Mouse (Mus musculus): ENCODE results near the gene Phf5a. TPM values are rescaled to one million over a fixed set of nuclear protein-coding genes. Genes with fewer than 3 reads are reported as not detected.
A peak's percentile ranks its signal among the peaks of the same experiment; 100 is the strongest.

The Phf5a gene
- polyA plus RNA-seq, 1 experiment from 2014 or later, result 139 TPM

DNA sequence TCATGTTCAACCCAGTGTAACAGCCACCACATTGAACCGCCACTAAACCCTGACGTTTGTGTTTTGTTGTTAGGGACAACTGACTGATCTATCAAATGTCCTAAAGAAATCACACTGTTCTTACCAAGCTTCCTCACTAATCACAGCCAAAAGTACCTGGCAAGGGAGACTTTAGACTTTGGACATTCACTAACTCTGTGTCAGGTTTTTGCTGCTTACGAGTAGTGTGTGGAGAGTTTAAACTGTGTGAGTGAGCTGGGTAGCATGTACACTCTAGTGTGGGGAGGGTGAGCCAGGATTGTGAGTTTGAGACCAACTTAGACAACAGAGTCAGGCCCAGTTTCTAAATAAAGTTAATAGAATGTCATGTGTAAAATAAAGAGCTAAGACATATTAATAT, 10.6 kb upstream of the Phf5a start:
- 70% methylated on average over 3 of the region's 3 CpGs for WGBS (ENCODE audit: insufficient replicate concordance)
- no peak for ATAC-seq (ENCODE audit: low read depth)

DNA sequence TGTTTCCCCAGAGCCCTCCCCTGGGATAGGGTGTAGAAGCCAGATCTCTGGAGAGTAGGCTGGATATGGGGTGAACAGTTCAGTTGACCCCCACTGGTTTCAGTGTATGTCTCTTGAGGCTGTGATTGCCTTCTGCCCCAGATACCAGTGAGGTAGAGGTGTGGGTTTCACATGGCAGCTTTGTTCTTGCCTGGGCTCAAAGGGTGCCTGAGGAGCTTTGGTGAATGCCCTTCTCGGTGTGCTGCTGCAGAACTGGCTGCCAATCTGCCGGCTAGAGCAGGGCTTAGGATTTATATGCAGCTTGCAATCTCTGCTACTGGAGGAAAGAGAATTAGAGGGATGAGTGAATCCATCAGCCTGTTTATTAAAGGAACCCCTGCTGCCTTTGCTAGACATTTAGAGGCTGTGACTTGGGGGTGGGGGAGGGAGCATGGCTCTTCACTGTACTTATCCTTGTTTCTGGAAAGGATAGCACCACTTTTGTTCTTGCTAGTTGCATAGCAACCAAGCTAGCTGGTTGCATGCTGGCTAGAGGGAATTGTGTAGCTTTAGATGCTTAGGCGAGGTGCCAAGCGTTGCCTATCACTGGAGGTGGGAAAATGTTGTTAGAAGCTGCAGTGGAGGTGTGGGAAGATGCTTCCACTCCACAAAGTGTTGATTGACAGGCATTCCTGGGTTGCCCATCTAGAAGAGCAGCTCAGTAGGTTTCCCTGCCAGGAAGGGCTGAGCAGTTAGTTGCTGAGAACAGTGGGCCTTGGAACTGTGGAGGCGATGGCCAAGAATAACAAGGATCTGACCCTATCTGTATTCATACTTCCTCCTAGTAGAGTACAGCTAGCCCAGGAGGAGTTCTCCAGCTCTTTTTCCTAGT, 8.1 kb upstream of the Phf5a start:
- Histone ChIP-seq H3K9me3 (replicated peaks) (no peaks in the 10 kb centered on the region), H3K9ac (no peak overlapping the region), H3K4me1 (replicated peaks) (peaks cover 56% of the 10 kb centered on the region), H3K27me3 (no peaks in the 10 kb centered on the region), H3K4me2 (no peak overlapping the region), H3K27ac (no peak overlapping the region), H3K36me3 (peaks cover 1% of the 10 kb centered on the region; the same call in 1 of the 2 replicates), H3K4me3 (replicated peaks) (no peak overlapping the region)
- 78% methylated on average over 5 of the region's 5 CpGs for WGBS (ENCODE audit: insufficient replicate concordance)
- ATAC-seq (ENCODE audit: low read depth) (no peak), DNase-seq (no peak)

More for the DNA sequence above, 10.6 kb upstream of the Phf5a start:
- no peak overlapping the region for H3K4me2 ChIP-seq
- H3K4me3 ChIP-seq (replicated peaks), result no peak overlapping the region
- H3K4me1 ChIP-seq (replicated peaks), result peaks cover 50% of the 10 kb centered on the region
- H3K36me3 ChIP-seq, result peaks cover 7% of the 10 kb centered on the region
- no peak overlapping the region for H3K9ac ChIP-seq
- no peaks in the 10 kb centered on the region for H3K27me3 ChIP-seq
- H3K27ac ChIP-seq, result peak overlapping the region; percentile 53; the same call in 1 of the 2 replicates
- H3K9me3 ChIP-seq (replicated peaks), result no peaks in the 10 kb centered on the region
- DNase-seq, result no peak

DNA sequence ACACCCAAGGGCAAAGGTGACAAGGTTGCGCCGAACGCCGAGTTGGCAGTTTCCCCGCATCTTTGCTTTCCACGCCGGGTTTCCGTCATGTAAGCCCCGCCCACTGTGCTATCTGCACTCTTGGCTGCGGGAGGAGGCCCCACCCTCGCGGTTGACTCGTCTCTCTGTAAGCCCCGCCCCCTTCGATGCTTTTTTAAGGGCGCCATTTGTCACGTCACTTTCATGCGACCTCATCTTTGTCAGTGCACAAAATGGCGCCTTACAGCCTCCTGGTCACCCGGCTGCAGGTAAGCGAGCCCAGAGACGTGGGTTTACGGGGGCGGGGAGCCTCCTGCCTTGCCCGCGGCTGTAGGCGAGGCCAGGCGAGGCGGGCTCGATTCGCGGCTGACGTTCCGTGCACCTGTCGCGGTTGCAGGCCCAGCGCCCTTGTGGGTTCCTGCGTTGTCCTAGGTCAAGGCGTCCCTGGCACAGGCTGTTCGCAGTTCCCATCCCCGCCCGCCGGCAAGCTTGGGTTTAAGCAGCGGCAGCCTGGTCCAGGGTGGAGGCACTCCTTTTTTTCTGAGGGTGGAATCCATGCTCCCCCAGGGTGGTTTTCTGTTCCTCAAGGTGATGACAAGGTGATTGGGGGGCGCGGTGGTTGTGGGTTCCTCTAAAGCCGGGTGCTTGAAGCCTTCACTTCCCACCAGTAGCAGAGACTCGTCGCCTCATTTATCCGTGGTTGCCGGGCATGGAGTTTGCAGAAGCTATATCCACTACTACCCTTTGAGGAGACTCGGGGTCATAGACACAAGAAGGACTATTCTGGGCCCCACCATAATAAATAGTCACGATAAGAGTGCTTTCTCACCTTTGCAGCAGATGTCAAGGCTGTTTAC, 788 bp upstream of the Phf5a start, which contains the start of gene Aco2:
Aco2 (plus strand) TSS at position 48 of the 875 bp plus-strand sequence.
- peaks cover 34% of the 10 kb centered on the region for H3K36me3 ChIP-seq
- H3K4me3 ChIP-seq (replicated peaks), result peak within 1 kb of the TSS; percentile 94
- ATAC-seq (ENCODE audit: low read depth) (peak; percentile 77), DNase-seq (peak; percentile 98)
- H3K4me1 ChIP-seq (replicated peaks), result peaks cover 60% of the 10 kb centered on the region
- peak within 1 kb of the TSS; percentile 87 for H3K4me2 ChIP-seq
- no peaks in the 10 kb centered on the region for H3K27me3 ChIP-seq
- H3K27ac ChIP-seq, result peak within 1 kb of the TSS; percentile 95
- H3K9me3 ChIP-seq (replicated peaks), result no peaks in the 10 kb centered on the region
- under 1% methylated on average over 53 of the region's 53 CpGs for WGBS (ENCODE audit: insufficient replicate concordance)
- peak within 1 kb of the TSS; percentile 88 for H3K9ac ChIP-seq

DNA sequence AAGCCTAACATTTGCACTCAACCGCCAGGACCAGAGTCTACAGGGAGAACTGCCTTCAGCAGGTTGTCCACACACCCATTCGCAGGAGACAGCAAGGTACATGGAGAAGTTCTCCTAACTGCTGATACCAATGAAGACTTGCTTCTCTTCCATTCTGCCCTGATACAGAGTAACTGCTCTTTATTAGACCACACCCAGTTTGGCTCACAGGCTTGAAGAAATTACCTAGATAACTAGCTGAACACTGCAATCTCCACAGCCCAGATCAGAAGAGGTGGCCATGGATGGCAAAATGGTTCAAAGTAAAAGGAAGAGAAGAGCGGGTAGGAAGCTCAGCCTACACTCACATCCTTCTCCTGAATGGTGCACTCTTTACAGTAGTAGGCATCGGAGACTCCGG, 1.7 kb downstream of the Phf5a start:
- H3K4me3 ChIP-seq (replicated peaks), result peak overlapping the region; percentile 94
- peak overlapping the region; percentile 79 for H3K9ac ChIP-seq
- no peaks in the 10 kb centered on the region for H3K9me3 ChIP-seq (replicated peaks)
- peaks cover 54% of the 10 kb centered on the region for H3K4me1 ChIP-seq (replicated peaks)
- ATAC-seq (ENCODE audit: low read depth), result peak; percentile 55
- H3K4me2 ChIP-seq, result peak overlapping the region; percentile 87
- H3K27me3 ChIP-seq, result no peaks in the 10 kb centered on the region
- H3K36me3 ChIP-seq, result peaks cover 60% of the 10 kb centered on the region
- WGBS (ENCODE audit: insufficient replicate concordance), result 67% methylated on average over 5 of the region's 5 CpGs
- peak overlapping the region; percentile 95 for H3K27ac ChIP-seq
- DNase-seq, result peak; percentile 31

DNA sequence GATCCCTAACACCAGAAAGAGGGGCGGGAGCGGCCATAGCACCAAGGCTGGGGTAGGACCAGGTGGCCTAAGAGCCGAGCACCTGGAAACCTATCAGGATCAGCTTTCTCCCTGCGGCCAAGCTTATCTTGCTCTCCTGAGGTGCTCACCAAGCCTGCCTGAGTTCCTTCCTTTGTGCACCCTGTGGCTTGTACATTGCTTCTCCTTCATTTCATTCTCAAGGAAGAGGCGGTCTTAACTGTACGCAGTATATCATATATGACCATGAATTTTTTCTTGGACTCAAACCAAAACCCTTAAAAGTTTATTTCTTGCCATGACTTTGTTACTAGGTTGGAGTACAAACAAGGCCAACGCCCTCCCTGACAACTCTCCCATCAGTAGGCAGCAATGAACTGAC, 7.5 kb downstream of the Phf5a start:
- no peaks in the 10 kb centered on the region for H3K9me3 ChIP-seq (replicated peaks)
- no peaks in the 10 kb centered on the region for H3K27me3 ChIP-seq
- DNase-seq, result no peak
- WGBS (ENCODE audit: insufficient replicate concordance), result 84% methylated on average over 7 of the region's 7 CpGs
- H3K9ac ChIP-seq, result no peak overlapping the region
- peaks cover 32% of the 10 kb centered on the region for H3K4me1 ChIP-seq (replicated peaks)
- no peak overlapping the region for H3K4me2 ChIP-seq
- 0 out of 2 replicates have a peak overlapping the region, but pooled peaks have one; percentile 8 for H3K27ac ChIP-seq
- H3K36me3 ChIP-seq, result peaks cover 54% of the 10 kb centered on the region
- no peak for ATAC-seq (ENCODE audit: low read depth)
- H3K4me3 ChIP-seq (replicated peaks), result no peak overlapping the region

DNA sequence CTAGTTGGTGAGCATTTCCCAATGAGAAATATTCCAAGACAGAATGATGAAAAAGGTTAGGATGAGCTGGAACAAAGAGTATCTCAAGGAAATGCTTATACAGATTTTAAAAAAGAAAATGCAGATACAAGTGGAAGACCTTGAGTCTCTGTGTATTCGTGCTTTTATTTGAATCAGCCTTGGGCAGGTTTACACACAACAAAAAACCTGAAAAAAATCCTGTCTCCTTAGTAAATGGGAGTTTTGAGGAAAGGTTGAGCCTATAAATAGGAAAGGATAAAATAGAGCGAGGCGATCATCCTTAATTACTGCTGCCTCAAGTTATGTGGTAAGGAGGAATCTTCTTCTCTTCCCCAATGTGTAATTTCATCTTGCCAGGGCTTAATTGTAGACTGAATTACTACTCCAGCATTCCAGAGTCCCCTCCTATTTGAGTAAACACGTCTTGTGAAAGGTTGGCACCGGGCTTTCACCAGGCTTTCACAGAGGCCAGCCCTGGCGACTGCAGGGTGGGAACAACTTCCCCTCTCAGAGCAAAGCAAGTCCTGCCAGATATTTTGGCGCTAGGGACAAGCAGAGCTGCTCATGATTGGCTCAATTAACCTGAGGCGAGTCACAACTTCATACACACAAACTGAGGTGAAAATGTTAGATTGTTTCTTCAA, 11.1 kb downstream of the Phf5a start:
- Histone ChIP-seq H3K9me3 (replicated peaks) (no peaks in the 10 kb centered on the region), H3K4me2 (peak overlapping the region; percentile 28), H3K36me3 (peaks cover 18% of the 10 kb centered on the region), H3K27me3 (no peaks in the 10 kb centered on the region), H3K27ac (peak overlapping the region; percentile 73), H3K9ac (peak overlapping the region; percentile 52; the same call in 1 of the 2 replicates), H3K4me1 (replicated peaks) (peaks cover 41% of the 10 kb centered on the region), H3K4me3 (replicated peaks) (peak overlapping the region; percentile 85; the same call in 1 of the 2 replicates)
- DNase-seq (no peak), ATAC-seq (ENCODE audit: low read depth) (no peak)
- 38% methylated on average over 8 of the region's 8 CpGs for WGBS (ENCODE audit: insufficient replicate concordance)

DNA sequence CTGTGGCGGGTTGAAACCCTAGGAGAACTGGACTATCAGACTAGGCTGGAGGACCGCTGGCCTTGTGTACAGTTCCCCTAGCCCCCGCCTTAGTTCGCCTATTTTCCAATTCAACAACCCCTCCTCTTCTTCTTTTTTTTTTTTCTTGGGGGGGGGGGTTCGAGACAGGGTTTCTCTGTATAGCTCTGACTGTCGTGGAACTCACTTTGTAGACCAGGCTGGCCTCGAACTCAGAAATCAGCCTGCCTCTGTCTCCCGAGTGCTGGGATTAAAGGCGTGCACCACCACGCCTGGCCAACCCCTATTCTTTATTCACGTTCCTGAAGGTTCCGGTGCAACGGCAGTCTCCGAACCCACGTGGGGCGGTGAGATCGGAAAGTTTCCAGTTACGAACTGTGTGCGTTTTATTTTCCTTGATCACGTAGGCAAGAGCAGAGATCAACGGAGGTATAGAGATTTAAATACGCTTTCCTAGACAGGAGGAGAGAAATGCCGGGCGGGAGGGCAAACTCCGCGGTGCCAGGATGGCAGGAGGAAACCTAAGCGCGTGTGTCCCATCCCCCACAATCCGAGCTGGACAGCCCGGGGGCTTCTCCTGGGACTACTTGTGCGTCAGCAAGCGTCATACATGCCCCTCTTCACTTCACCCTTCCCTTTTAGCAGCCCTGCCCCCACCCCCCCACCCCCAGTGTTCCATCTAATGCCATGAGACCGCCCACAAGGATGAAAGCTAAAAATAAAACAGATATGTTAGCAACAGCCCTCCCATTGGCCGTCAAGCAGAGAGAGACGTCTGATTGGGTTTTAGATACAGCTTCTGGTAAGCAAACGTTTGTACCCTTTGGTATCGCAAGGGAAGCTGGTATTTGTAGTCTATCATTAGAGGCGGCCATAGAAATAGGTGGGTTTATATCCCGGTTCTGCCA, 12.1 kb downstream of the Phf5a start:
- peaks cover 51% of the 10 kb centered on the region for H3K4me1 ChIP-seq (replicated peaks)
- peaks cover 10% of the 10 kb centered on the region for H3K36me3 ChIP-seq
- 1% methylated on average over 39 of the region's 39 CpGs for WGBS (ENCODE audit: insufficient replicate concordance)
- peak; percentile 67 for ATAC-seq (ENCODE audit: low read depth)
- H3K27ac ChIP-seq, result peak overlapping the region; percentile 95
- peak overlapping the region; percentile 92 for H3K4me2 ChIP-seq
- H3K4me3 ChIP-seq (replicated peaks), result peak overlapping the region; percentile 85
- no peaks in the 10 kb centered on the region for H3K9me3 ChIP-seq (replicated peaks)
- peak overlapping the region; percentile 86 for H3K9ac ChIP-seq
- no peaks in the 10 kb centered on the region for H3K27me3 ChIP-seq
- peak; percentile 76 for DNase-seq

DNA sequence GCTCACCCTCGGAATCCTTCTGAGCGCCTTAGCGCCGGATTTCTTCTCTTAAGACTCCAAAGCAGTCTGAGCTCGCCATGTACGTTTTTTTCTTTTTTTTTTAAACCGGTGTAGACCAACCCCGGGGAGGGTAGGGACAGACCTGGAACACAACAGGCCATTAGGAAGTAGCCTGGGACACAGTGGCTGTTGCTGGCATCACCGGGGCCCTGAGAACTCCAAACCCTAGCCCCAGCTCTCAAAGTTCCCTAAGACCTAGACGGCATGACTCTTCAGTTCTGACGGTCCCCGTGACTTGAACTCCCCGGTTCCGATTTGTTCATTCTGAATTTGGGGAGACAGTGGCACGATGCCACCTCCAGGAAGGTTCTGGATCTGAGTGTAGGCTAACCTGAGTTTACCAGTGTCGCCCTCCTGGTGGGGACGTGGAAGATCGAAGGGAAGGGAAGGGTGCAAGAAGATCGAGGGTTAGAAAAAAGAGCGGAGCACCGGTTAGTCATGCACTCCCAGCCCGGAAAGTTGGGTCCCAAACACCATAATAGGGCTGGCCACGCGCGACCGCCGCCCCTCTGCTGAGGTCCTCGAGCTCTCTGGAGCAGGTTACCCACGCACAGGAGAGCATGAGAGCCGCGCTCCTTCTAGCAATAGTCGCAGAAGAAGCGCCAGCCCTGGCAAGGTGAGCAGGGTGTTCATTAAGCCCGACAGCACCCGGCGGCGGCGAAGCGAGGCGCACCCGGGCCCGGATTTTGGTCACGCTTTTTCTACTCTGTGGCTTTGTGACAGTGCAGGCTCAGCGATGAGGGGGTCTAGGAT, 13.0 kb downstream of the Phf5a start, which contains the start of gene Tob2:
Tob2 (minus strand) TSS at position 280 of the 813 bp plus-strand sequence.
- Histone ChIP-seq H3K36me3 (peaks cover 9% of the 10 kb centered on the region), H3K4me1 (replicated peaks) (peaks cover 51% of the 10 kb centered on the region), H3K27ac (peak within 1 kb of the TSS; percentile 95), H3K9me3 (replicated peaks) (no peaks in the 10 kb centered on the region), H3K4me2 (peak within 1 kb of the TSS; percentile 92), H3K9ac (peak within 1 kb of the TSS; percentile 86), H3K4me3 (replicated peaks) (peak within 1 kb of the TSS; percentile 85), H3K27me3 (no peaks in the 10 kb centered on the region)
- ATAC-seq (ENCODE audit: low read depth) (peak; percentile 3; the same call in 1 of the 2 replicates), DNase-seq (peak; percentile 58)
- WGBS (ENCODE audit: insufficient replicate concordance), result under 1% methylated on average over 44 of the region's 44 CpGs

DNA sequence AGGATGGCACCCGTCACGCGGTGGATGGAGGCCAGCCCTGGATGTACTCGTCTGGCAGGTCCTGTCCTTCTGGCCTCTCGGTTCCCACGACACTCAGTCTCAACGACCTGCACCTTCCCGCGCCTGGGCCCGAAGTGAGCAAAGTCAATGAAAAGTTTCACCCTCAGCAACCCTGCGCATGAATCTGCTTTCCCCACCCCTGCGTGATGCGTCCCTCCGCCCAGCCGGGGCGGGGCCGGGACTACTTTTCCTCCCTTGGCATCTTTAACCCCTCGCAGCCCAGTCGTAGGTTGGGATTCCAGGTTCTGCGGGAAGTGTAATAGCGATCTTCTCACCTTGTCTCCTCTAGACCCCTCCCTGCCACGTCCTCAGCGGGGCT, 13.6 kb downstream of the Phf5a start:
- H3K4me1 ChIP-seq (replicated peaks), result peaks cover 52% of the 10 kb centered on the region

More for the DNA sequence above, 13.6 kb downstream of the Phf5a start:
- Histone ChIP-seq H3K4me3 (replicated peaks) (peak overlapping the region; percentile 85), H3K9ac (peak overlapping the region; percentile 86), H3K27ac (peak overlapping the region; percentile 95), H3K36me3 (peaks cover 13% of the 10 kb centered on the region), H3K4me2 (peak overlapping the region; percentile 92), H3K27me3 (no peaks in the 10 kb centered on the region), H3K9me3 (replicated peaks) (no peaks in the 10 kb centered on the region)
- ATAC-seq (ENCODE audit: low read depth) (peak; percentile 21), DNase-seq (peak; percentile 84)
- under 1% methylated on average over 23 of the region's 23 CpGs for WGBS (ENCODE audit: insufficient replicate concordance)

Measured in liver, embryonic 13.5 days (tissue).